Mouse (Mus musculus): ENCODE data around the gene Efna5. TPM values are rescaled to one million over a fixed set of nuclear protein-coding genes. Genes with fewer than 3 reads are reported as not detected.

Efna5 gene
- total and polyA plus RNA-seq, 3 experiments = 0.05 TPM; not detected in 2

- no peak for ATAC-seq (ENCODE audit: extremely low read depth, insufficient number of reproducible peaks, low FRiP score, poor library complexity, severe bottlenecking)
- no peak overlapping the region for H3K4me3 ChIP-seq (ENCODE audit: low read depth, low read length)
- peaks cover 14% of the 10 kb centered on the region for H3K9me3 ChIP-seq (replicated peaks)
- TF ChIP-seq GATA2 (IDR thresholded peaks at IDR 0.05; ENCODE audit: borderline replicate concordance, low read depth, low read length) = no peak
- TF ChIP-seq POLR2AphosphoS5 (IDR thresholded peaks at IDR 0.05; ENCODE audit: insufficient replicate concordance, low read depth, low read length) = no peak
- TF ChIP-seq TAL1 (conservative IDR thresholded peaks at IDR 0.05; ENCODE audit: low read depth, low read length) = no peak
- no peak for TF ChIP-seq GATA1 (IDR thresholded peaks at IDR 0.05; ENCODE audit: borderline replicate concordance, low read length)
- TF ChIP-seq CTCF (IDR thresholded peaks at IDR 0.05; ENCODE audit: low read depth, low read length) = no peak
- no peak for DNase-seq (ENCODE audit: low spot score)
- H3K36me3 ChIP-seq (replicated peaks) = no peaks in the 10 kb centered on the region
- no peaks in the 10 kb centered on the region for H3K27me3 ChIP-seq (ENCODE audit: insufficient read depth, low read length)
- H3K4me1 ChIP-seq (ENCODE audit: insufficient read depth, low read depth, low read length) = no peaks in the 10 kb centered on the region
Observed at GRCm38 (mm10) chr17:62875727-62876126, 5.4 kb downstream of the Efna5 start.

DNA sequence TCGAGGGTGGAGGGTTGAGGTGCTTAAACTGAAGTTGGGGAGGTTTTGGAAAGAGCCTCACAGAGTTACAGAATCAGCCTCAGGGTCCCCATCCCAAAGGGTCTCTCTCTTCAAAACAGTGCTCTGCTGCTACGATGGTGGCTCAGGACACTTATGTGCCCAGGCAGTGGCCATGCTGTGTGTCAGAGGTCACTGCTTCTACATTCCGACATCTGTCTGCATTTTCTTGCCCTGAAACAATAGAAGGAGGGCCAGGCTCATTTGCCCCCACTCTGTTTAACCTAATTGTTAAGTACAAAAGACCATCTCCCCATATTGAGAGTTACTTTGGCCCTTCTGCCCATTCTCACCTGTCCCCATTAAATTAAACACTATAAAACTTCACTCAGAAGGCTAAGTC is 9.2 kb downstream of the Efna5 start:
- no peaks in the 10 kb centered on the region for H3K27me3 ChIP-seq (ENCODE audit: insufficient read depth, low read length)
- DNase-seq (ENCODE audit: low spot score) (no peak), ATAC-seq (ENCODE audit: extremely low read depth, insufficient number of reproducible peaks, low FRiP score, poor library complexity, severe bottlenecking) (no peak)
- TF ChIP-seq POLR2AphosphoS5 (IDR thresholded peaks at IDR 0.05; ENCODE audit: insufficient replicate concordance, low read depth, low read length) (no peak), TAL1 (conservative IDR thresholded peaks at IDR 0.05; ENCODE audit: low read depth, low read length) (no peak), GATA2 (IDR thresholded peaks at IDR 0.05; ENCODE audit: borderline replicate concordance, low read depth, low read length) (no peak), CTCF (IDR thresholded peaks at IDR 0.05; ENCODE audit: low read depth, low read length) (no peak), GATA1 (IDR thresholded peaks at IDR 0.05; ENCODE audit: borderline replicate concordance, low read length) (no peak)
- H3K36me3 ChIP-seq (replicated peaks) = no peaks in the 10 kb centered on the region
- H3K4me1 ChIP-seq (ENCODE audit: insufficient read depth, low read depth, low read length) = no peaks in the 10 kb centered on the region
- no peaks in the 10 kb centered on the region for H3K9me3 ChIP-seq (replicated peaks)
- H3K4me3 ChIP-seq (ENCODE audit: low read depth, low read length) = no peak overlapping the region

- no peaks in the 10 kb centered on the region for H3K27me3 ChIP-seq (ENCODE audit: insufficient read depth, low read length)
- ATAC-seq (ENCODE audit: extremely low read depth, insufficient number of reproducible peaks, low FRiP score, poor library complexity, severe bottlenecking) (no peak), DNase-seq (ENCODE audit: low spot score) (no peak)
- no peak for TF ChIP-seq CTCF (IDR thresholded peaks at IDR 0.05; ENCODE audit: low read depth, low read length)
- no peak for TF ChIP-seq GATA2 (IDR thresholded peaks at IDR 0.05; ENCODE audit: borderline replicate concordance, low read depth, low read length)
- no peak for TF ChIP-seq POLR2AphosphoS5 (IDR thresholded peaks at IDR 0.05; ENCODE audit: insufficient replicate concordance, low read depth, low read length)
- no peak for TF ChIP-seq GATA1 (IDR thresholded peaks at IDR 0.05; ENCODE audit: borderline replicate concordance, low read length)
- no peak for TF ChIP-seq TAL1 (conservative IDR thresholded peaks at IDR 0.05; ENCODE audit: low read depth, low read length)
- no peaks in the 10 kb centered on the region for H3K4me1 ChIP-seq (ENCODE audit: insufficient read depth, low read depth, low read length)
- H3K36me3 ChIP-seq (replicated peaks) = no peaks in the 10 kb centered on the region
- H3K4me3 ChIP-seq (ENCODE audit: low read depth, low read length) = no peak overlapping the region
- no peaks in the 10 kb centered on the region for H3K9me3 ChIP-seq (replicated peaks)
Observed at GRCm38 (mm10) chr17:62871191-62871590, 9.9 kb downstream of the Efna5 start.

DNA sequence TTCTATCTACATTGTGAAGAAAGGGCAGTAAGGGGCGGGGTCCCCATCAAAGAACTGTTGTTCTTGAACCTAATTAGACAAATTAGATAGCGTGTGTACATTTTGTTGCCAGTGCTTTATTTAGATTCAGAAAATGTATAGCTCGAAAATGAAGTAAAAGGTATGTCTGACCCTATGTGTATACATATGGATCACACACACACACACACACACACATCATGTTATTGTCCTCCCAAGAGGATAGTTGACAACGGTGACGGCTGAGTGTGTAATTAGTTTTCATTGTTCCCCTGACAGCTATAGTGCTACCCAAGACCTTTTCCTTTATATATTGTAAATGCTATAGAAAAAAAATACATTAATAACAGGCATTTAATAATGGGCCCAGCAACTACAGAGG is 10.7 kb downstream of the Efna5 start:
- no peaks in the 10 kb centered on the region for H3K4me1 ChIP-seq (ENCODE audit: insufficient read depth, low read depth, low read length)
- no peak for ATAC-seq (ENCODE audit: extremely low read depth, insufficient number of reproducible peaks, low FRiP score, poor library complexity, severe bottlenecking)
- TF ChIP-seq TAL1 (conservative IDR thresholded peaks at IDR 0.05; ENCODE audit: low read depth, low read length) (no peak), CTCF (IDR thresholded peaks at IDR 0.05; ENCODE audit: low read depth, low read length) (no peak), POLR2AphosphoS5 (IDR thresholded peaks at IDR 0.05; ENCODE audit: insufficient replicate concordance, low read depth, low read length) (no peak), GATA2 (IDR thresholded peaks at IDR 0.05; ENCODE audit: borderline replicate concordance, low read depth, low read length) (no peak), GATA1 (IDR thresholded peaks at IDR 0.05; ENCODE audit: borderline replicate concordance, low read length) (no peak)

DNA sequence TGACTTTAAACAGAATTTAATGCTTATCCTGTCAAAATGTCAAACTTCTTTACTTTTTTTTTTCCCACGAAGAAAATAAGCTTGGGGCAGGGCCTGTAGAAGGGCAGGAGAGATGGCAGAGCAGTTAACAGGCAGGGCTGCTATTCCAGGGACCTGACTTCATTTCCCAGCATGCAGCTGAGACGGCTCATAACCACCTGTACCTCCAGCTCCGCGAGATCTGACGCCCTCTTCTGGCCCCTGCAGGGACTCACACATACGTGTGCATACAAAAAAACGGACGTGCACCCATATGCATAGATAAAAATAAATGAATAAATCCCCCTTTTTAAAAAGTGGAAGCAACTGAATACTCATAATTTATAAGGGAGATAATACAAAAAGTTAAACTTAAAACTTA is 16.2 kb downstream of the Efna5 start:
- ATAC-seq (ENCODE audit: extremely low read depth, insufficient number of reproducible peaks, low FRiP score, poor library complexity, severe bottlenecking) = no peak
- no peak for DNase-seq (ENCODE audit: low spot score)
- no peaks in the 10 kb centered on the region for H3K27me3 ChIP-seq (ENCODE audit: insufficient read depth, low read length)
- peaks cover 4% of the 10 kb centered on the region; the same call in 1 of the 2 replicates for H3K9me3 ChIP-seq (replicated peaks)
- no peaks in the 10 kb centered on the region for H3K36me3 ChIP-seq (replicated peaks)
- TF ChIP-seq TAL1 (conservative IDR thresholded peaks at IDR 0.05; ENCODE audit: low read depth, low read length) (no peak), GATA2 (IDR thresholded peaks at IDR 0.05; ENCODE audit: borderline replicate concordance, low read depth, low read length) (no peak), POLR2AphosphoS5 (IDR thresholded peaks at IDR 0.05; ENCODE audit: insufficient replicate concordance, low read depth, low read length) (no peak), CTCF (IDR thresholded peaks at IDR 0.05; ENCODE audit: low read depth, low read length) (no peak), GATA1 (IDR thresholded peaks at IDR 0.05; ENCODE audit: borderline replicate concordance, low read length) (no peak)
- H3K4me1 ChIP-seq (ENCODE audit: insufficient read depth, low read depth, low read length) = no peaks in the 10 kb centered on the region
- H3K4me3 ChIP-seq (ENCODE audit: low read depth, low read length) = no peak overlapping the region

More for the DNA sequence above, 10.7 kb downstream of the Efna5 start:
- no peak for DNase-seq (ENCODE audit: low spot score)
- H3K27me3 ChIP-seq (ENCODE audit: insufficient read depth, low read length) = no peaks in the 10 kb centered on the region
- H3K9me3 ChIP-seq (replicated peaks) = no peaks in the 10 kb centered on the region
- H3K36me3 ChIP-seq (replicated peaks) = no peaks in the 10 kb centered on the region
- H3K4me3 ChIP-seq (ENCODE audit: low read depth, low read length) = no peak overlapping the region

DNA sequence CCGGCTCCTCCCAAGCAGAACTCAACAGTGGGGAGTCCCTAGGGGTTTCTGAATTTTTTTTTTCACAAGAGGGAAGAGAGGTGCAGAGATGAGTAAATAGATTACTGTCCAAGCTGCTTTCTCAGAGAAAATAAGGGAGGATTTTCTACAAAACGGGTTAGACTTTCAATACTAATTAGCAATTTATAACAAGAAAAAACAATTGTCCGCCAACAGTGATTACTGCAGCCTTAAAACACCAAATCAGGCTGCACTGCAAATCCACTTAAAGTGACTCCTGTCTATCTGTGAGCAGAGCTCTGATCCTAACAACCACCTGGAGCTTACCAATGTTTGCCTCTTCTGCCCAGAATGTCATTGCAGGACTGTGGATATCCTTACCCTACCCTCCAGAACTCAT is 18.1 kb downstream of the Efna5 start:
- Histone ChIP-seq H3K27me3 (ENCODE audit: insufficient read depth, low read length) (no peaks in the 10 kb centered on the region), H3K4me1 (ENCODE audit: insufficient read depth, low read depth, low read length) (no peaks in the 10 kb centered on the region), H3K4me3 (ENCODE audit: low read depth, low read length) (no peak overlapping the region), H3K36me3 (replicated peaks) (no peaks in the 10 kb centered on the region), H3K9me3 (replicated peaks) (peaks cover 4% of the 10 kb centered on the region; the same call in 1 of the 2 replicates)
- ATAC-seq (ENCODE audit: extremely low read depth, insufficient number of reproducible peaks, low FRiP score, poor library complexity, severe bottlenecking) (no peak), DNase-seq (ENCODE audit: low spot score) (no peak)
- TF ChIP-seq CTCF (IDR thresholded peaks at IDR 0.05; ENCODE audit: low read depth, low read length) (no peak), GATA2 (IDR thresholded peaks at IDR 0.05; ENCODE audit: borderline replicate concordance, low read depth, low read length) (no peak), POLR2AphosphoS5 (IDR thresholded peaks at IDR 0.05; ENCODE audit: insufficient replicate concordance, low read depth, low read length) (no peak), TAL1 (conservative IDR thresholded peaks at IDR 0.05; ENCODE audit: low read depth, low read length) (no peak), GATA1 (IDR thresholded peaks at IDR 0.05; ENCODE audit: borderline replicate concordance, low read length) (no peak)
